Comparison of ENCODE assay signal across 23 mouse cellular contexts in genomic region chr5:106819630-106820029, GRCm38 (mm10).
A peak's percentile ranks its signal among the peaks of the same experiment; 100 is the strongest.
DNase-seq lines count a peak whose midpoint lies in the region; ATAC-seq and TF ChIP-seq lines count a peak whose summit lies in the region.
"Had no signal": no experiment of that assay in that cellular context is flagged by ENCODE, and none has a peak within 500 bp of the region (broad histone marks: within the 10 kb centered on the region; RNA-seq: fewer than 3 reads in every experiment).

No protein-coding gene starts in this region.

- DNase-seq in midbrain, embryonic 11.5 days (ENCODE audit: low spot score, missing footprints), result peak; percentile 62
- DNase-seq in midbrain, postnatal 0 days (ENCODE audit: low spot score), result no peak
- DNase-seq in urinary bladder, postnatal 10 days (ENCODE audit: low spot score), result no peak
- DNase-seq: adrenal gland, adult 2 months; adrenal gland, postnatal 10 days; adrenal gland, postnatal 25 days; cerebellum, adult 11 months; cerebellum, adult 18-20 months; cerebellum, adult 8-10 months; cerebellum, adult 9-11 months; cerebellum, postnatal 14 days; cerebellum, postnatal 36 days; embryo, embryonic 11 days had no signal

- no peak overlapping the region for H3K27ac ChIP-seq in midbrain, embryonic 11.5 days (ENCODE audit: low read depth, low read length)
- H3K27ac ChIP-seq in midbrain, postnatal 0 days (ENCODE audit: low read depth, low read length), result no peak overlapping the region
- peak overlapping the region; percentile 22; the same call in 1 of the 2 replicates for H3K27ac ChIP-seq in neural tube, embryonic 14.5 days (ENCODE audit: low read depth, low read length)
- no peak overlapping the region for H3K27ac ChIP-seq in neural tube, embryonic 15.5 days (replicated peaks)
- H3K27ac ChIP-seq: embryonic facial prominence, embryonic 13.5 days; embryonic facial prominence, embryonic 15.5 days; forebrain, embryonic 10.5 days; forebrain, embryonic 12.5 days had no signal

- WGBS in midbrain, embryonic 11.5 days, result 82% methylated on average over 8 of the region's 8 CpGs
- 86% methylated on average over 8 of the region's 8 CpGs for whole genome bisulfite sequencing in midbrain, postnatal 0 days
- WGBS in neural tube, embryonic 14.5 days, result 79% methylated on average over 8 of the region's 8 CpGs
- WGBS in neural tube, embryonic 15.5 days, result 86% methylated on average over 8 of the region's 8 CpGs

- no peak for ATAC-seq in midbrain, embryonic 11.5 days (ENCODE audit: low FRiP score)
- no peak for ATAC-seq in midbrain, postnatal 0 days (ENCODE audit: low FRiP score)
- ATAC-seq in neural tube, embryonic 14.5 days (ENCODE audit: low read depth), result no peak
- ATAC-seq in neural tube, embryonic 15.5 days (ENCODE audit: low FRiP score), result no peak
- peak; percentile 51 for ATAC-seq in granulocyte monocyte progenitor cell, adult 5-6 weeks (replicated peaks; ENCODE audit: poor library complexity, severe bottlenecking)
- ATAC-seq in megakaryocyte progenitor cell, adult 5-6 weeks (replicated peaks; ENCODE audit: poor library complexity), result peak; percentile 56
- ATAC-seq: forebrain, embryonic 14.5 days had no signal

- H3K36me3 ChIP-seq in midbrain, embryonic 11.5 days (ENCODE audit: control insufficient read depth, insufficient read depth, low read length), result no peaks in the 10 kb centered on the region
- no peaks in the 10 kb centered on the region for H3K36me3 ChIP-seq in midbrain, postnatal 0 days (ENCODE audit: insufficient read depth, low read length)
- no peaks in the 10 kb centered on the region for H3K36me3 ChIP-seq in neural tube, embryonic 14.5 days (ENCODE audit: control insufficient read depth, insufficient read depth, low read length)
- H3K36me3 ChIP-seq in neural tube, embryonic 15.5 days, result no peaks in the 10 kb centered on the region
- H3K36me3 ChIP-seq: embryonic facial prominence, embryonic 13.5 days; embryonic facial prominence, embryonic 15.5 days; forebrain, embryonic 10.5 days; forebrain, embryonic 12.5 days had no signal

- no peaks in the 10 kb centered on the region for H3K9me3 ChIP-seq in midbrain, embryonic 11.5 days (ENCODE audit: control insufficient read depth, low read length)
- no peaks in the 10 kb centered on the region for H3K9me3 ChIP-seq in midbrain, postnatal 0 days (ENCODE audit: low read length)
- H3K9me3 ChIP-seq in neural tube, embryonic 14.5 days (ENCODE audit: control insufficient read depth, low read length), result no peaks in the 10 kb centered on the region
- no peaks in the 10 kb centered on the region for H3K9me3 ChIP-seq in neural tube, embryonic 15.5 days (replicated peaks)
- H3K9me3 ChIP-seq: embryonic facial prominence, embryonic 13.5 days; embryonic facial prominence, embryonic 15.5 days; forebrain, embryonic 10.5 days; forebrain, embryonic 12.5 days had no signal

- no peak overlapping the region for H3K4me3 ChIP-seq in midbrain, embryonic 11.5 days (ENCODE audit: low read depth, low read length)
- no peak overlapping the region for H3K4me3 ChIP-seq in midbrain, postnatal 0 days (ENCODE audit: low read depth, low read length)
- H3K4me3 ChIP-seq in neural tube, embryonic 14.5 days (ENCODE audit: low read depth, low read length), result no peak overlapping the region
- no peak overlapping the region for H3K4me3 ChIP-seq in neural tube, embryonic 15.5 days (replicated peaks)
- H3K4me3 ChIP-seq: embryonic facial prominence, embryonic 13.5 days; embryonic facial prominence, embryonic 15.5 days; erythroblast, embryonic 14.5 days; forebrain, embryonic 10.5 days; forebrain, embryonic 12.5 days had no signal

- H3K4me1 ChIP-seq in midbrain, embryonic 11.5 days (ENCODE audit: control insufficient read depth, insufficient read depth, low read length), result no peaks in the 10 kb centered on the region
- H3K4me1 ChIP-seq in midbrain, postnatal 0 days (ENCODE audit: insufficient read depth, low read length), result no peaks in the 10 kb centered on the region
- H3K4me1 ChIP-seq in neural tube, embryonic 14.5 days (ENCODE audit: control insufficient read depth, insufficient read depth, low read length), result 0 out of 2 replicates have a peak, but pooled peaks cover 7% of the 10 kb centered on the region
- peaks cover 9% of the 10 kb centered on the region for H3K4me1 ChIP-seq in neural tube, embryonic 15.5 days
- H3K4me1 ChIP-seq: embryonic facial prominence, embryonic 15.5 days had no signal

- no peaks in the 10 kb centered on the region; the same call in 1 of the 2 replicates for H3K27me3 ChIP-seq in midbrain, embryonic 11.5 days (ENCODE audit: control insufficient read depth, insufficient read depth, low read length)
- H3K27me3 ChIP-seq in midbrain, postnatal 0 days (ENCODE audit: insufficient read depth, low read length), result no peaks in the 10 kb centered on the region
- H3K27me3 ChIP-seq in neural tube, embryonic 14.5 days (ENCODE audit: control insufficient read depth, insufficient read depth, low read length), result no peaks in the 10 kb centered on the region
- H3K27me3 ChIP-seq in neural tube, embryonic 15.5 days (replicated peaks), result peaks cover 2% of the 10 kb centered on the region; the same call in 1 of the 2 replicates
- H3K27me3 ChIP-seq: embryonic facial prominence, embryonic 15.5 days had no signal

- no peak for TF ChIP-seq CTCF in midbrain, postnatal 0 days (IDR thresholded peaks at IDR 0.05)

- no peak overlapping the region for H3K4me2 ChIP-seq in midbrain, embryonic 11.5 days
- H3K4me2 ChIP-seq in midbrain, postnatal 0 days (ENCODE audit: low read depth, low read length, poor library complexity, severe bottlenecking), result no peak overlapping the region
- H3K4me2 ChIP-seq in neural tube, embryonic 14.5 days (ENCODE audit: low read depth, low read length), result no peak overlapping the region
- H3K4me2 ChIP-seq in neural tube, embryonic 15.5 days, result no peak overlapping the region
- H3K4me2 ChIP-seq: embryonic facial prominence, embryonic 13.5 days; embryonic facial prominence, embryonic 15.5 days; forebrain, embryonic 12.5 days had no signal

- H3K9ac ChIP-seq in midbrain, embryonic 11.5 days (ENCODE audit: low read length), result no peak overlapping the region
- H3K9ac ChIP-seq in midbrain, postnatal 0 days (replicated peaks; ENCODE audit: low read length, poor library complexity, severe bottlenecking), result no peak overlapping the region
- no peak overlapping the region for H3K9ac ChIP-seq in neural tube, embryonic 14.5 days (replicated peaks; ENCODE audit: low read depth, low read length)
- no peak overlapping the region for H3K9ac ChIP-seq in neural tube, embryonic 15.5 days (replicated peaks)
- H3K9ac ChIP-seq: embryonic facial prominence, embryonic 13.5 days; embryonic facial prominence, embryonic 15.5 days; forebrain, embryonic 12.5 days had no signal

Comparison
In these comparisons a context has a peak if more than half of its experiments do, and no peak if none do; other contexts are left out.
1. ATAC-seq: peak in granulocyte monocyte progenitor cell, adult 5-6 weeks (single experiment) and megakaryocyte progenitor cell, adult 5-6 weeks (single experiment); none in midbrain, embryonic 11.5 days (single experiment), midbrain, postnatal 0 days (single experiment), neural tube, embryonic 14.5 days (single experiment) and neural tube, embryonic 15.5 days (single experiment).